Mouse (Mus musculus) embryonic fibroblast, embryonic 13.5 days (primary cell): Measurements from ENCODE around the gene Plcl2. TPM values are rescaled to one million over a fixed set of nuclear protein-coding genes. Genes with fewer than 3 reads are reported as not detected.

ENCODE experiments used
- H3K27ac ChIP-seq: 2 replicates; pipeline ENCODE4 v1.5.1; 2012; ENCODE audit warnings: low read length, control low read depth, inconsistent platforms; ENCODE audit not compliant: insufficient read depth
- H3K4me1 ChIP-seq: 2 replicates; pipeline ENCODE4 v1.6.1; 2011; ENCODE audit warnings: low read length; ENCODE audit not compliant: control insufficient read depth, insufficient read depth
- H3K4me3 ChIP-seq: 2 replicates; pipeline ENCODE4 v1.5.1; 2011; ENCODE audit warnings: mild to moderate bottlenecking, control low read depth, low read length; ENCODE audit not compliant: insufficient read depth
- CTCF ChIP-seq: IDR thresholded peaks from 2 replicates; pipeline ENCODE4 v1.5.1; 2011; ENCODE audit warnings: mild to moderate bottlenecking, control low read depth, low read length, moderate library complexity, borderline replicate concordance; ENCODE audit not compliant: insufficient read depth
- POLR2A ChIP-seq: IDR thresholded peaks from 2 replicates; pipeline ENCODE4 v1.6.1; 2011; ENCODE audit warnings: low read depth, mild to moderate bottlenecking, control low read depth, low read length, moderate library complexity
- polyA plus RNA-seq: library from polyadenylated mRNA; stranded (reverse); fragments of >200 nt; gene quantifications from 2 replicates; pipeline ENCODE4 v1.2.4, GENCODE M21; 2011; ENCODE audit warnings: low read depth; ENCODE audit not compliant: missing spikeins, insufficient read length

Gene Plcl2
- polyA plus RNA-seq, 1 experiment = 3.5 TPM

GRCm38 (mm10) chr17:50674580-50674979, 165.4 kb downstream of the Plcl2 start:
- Histone ChIP-seq H3K4me1 (peaks cover 3% of the 10 kb centered on the region; the same call in 1 of the 2 replicates), H3K27ac (no peak overlapping the region), H3K4me3 (no peak overlapping the region)
- no peak for TF ChIP-seq CTCF
- TF ChIP-seq POLR2A = no peak

GRCm38 (mm10) chr17:50675231-50675630, 166.0 kb downstream of the Plcl2 start:
- Histone ChIP-seq H3K4me1 (peaks cover 3% of the 10 kb centered on the region; the same call in 1 of the 2 replicates), H3K27ac (no peak overlapping the region), H3K4me3 (no peak overlapping the region)
- TF ChIP-seq CTCF (no peak), POLR2A (no peak)

- Histone ChIP-seq H3K4me1 (peaks cover 3% of the 10 kb centered on the region; the same call in 1 of the 2 replicates), H3K27ac (no peak overlapping the region), H3K4me3 (no peak overlapping the region)
- TF ChIP-seq POLR2A (no peak), CTCF (no peak)
These were observed 168.1 kb downstream of the Plcl2 start for GRCm38 (mm10) chr17:50677334-50677733.

- peak overlapping the region; percentile 2; the same call in 1 of the 2 replicates for H3K27ac ChIP-seq
- no peak overlapping the region for H3K4me3 ChIP-seq
- TF ChIP-seq CTCF = no peak
- TF ChIP-seq POLR2A = 0 out of 2 replicates have a peak, but pooled peaks have one; percentile 11
- peaks cover 3% of the 10 kb centered on the region; the same call in 1 of the 2 replicates for H3K4me1 ChIP-seq
These were observed 168.9 kb downstream of the Plcl2 start for GRCm38 (mm10) chr17:50677978-50678712.

- H3K4me1 ChIP-seq = peaks cover 3% of the 10 kb centered on the region; the same call in 1 of the 2 replicates
- peak overlapping the region; percentile 2; the same call in 1 of the 2 replicates for H3K27ac ChIP-seq
- TF ChIP-seq CTCF (no peak), POLR2A (no peak)
- H3K4me3 ChIP-seq = no peak overlapping the region
These were observed 169.5 kb downstream of the Plcl2 start for GRCm38 (mm10) chr17:50678748-50679147.

- Histone ChIP-seq H3K4me1 (peaks cover 3% of the 10 kb centered on the region; the same call in 1 of the 2 replicates), H3K27ac (no peak overlapping the region), H3K4me3 (no peak overlapping the region)
- no peak for TF ChIP-seq POLR2A
- no peak for TF ChIP-seq CTCF
These were observed 170.7 kb downstream of the Plcl2 start for GRCm38 (mm10) chr17:50679613-50680534.

GRCm38 (mm10) chr17:50682696-50683095, 173.5 kb downstream of the Plcl2 start:
- no peak for TF ChIP-seq POLR2A
- TF ChIP-seq CTCF = no peak
- Histone ChIP-seq H3K4me3 (no peak overlapping the region), H3K4me1 (peaks cover 3% of the 10 kb centered on the region; the same call in 1 of the 2 replicates), H3K27ac (no peak overlapping the region)

GRCm38 (mm10) chr17:50684960-50685645, 175.9 kb downstream of the Plcl2 start:
- no peak overlapping the region for H3K27ac ChIP-seq
- TF ChIP-seq CTCF (no peak), POLR2A (no peak)
- no peaks in the 10 kb centered on the region for H3K4me1 ChIP-seq
- H3K4me3 ChIP-seq = no peak overlapping the region

GRCm38 (mm10) chr17:50687670-50688069, 178.5 kb downstream of the Plcl2 start:
- TF ChIP-seq CTCF (no peak), POLR2A (no peak)
- Histone ChIP-seq H3K27ac (no peak overlapping the region), H3K4me1 (no peaks in the 10 kb centered on the region), H3K4me3 (no peak overlapping the region)
